Mouse (Mus musculus): ENCODE data around the gene Galp.
"Not testable (repeated sequence)": the region's sequence is repeated elsewhere in the genome, so short reads cannot be mapped to it uniquely, and the experiment has no call there.

The Galp gene

DNA sequence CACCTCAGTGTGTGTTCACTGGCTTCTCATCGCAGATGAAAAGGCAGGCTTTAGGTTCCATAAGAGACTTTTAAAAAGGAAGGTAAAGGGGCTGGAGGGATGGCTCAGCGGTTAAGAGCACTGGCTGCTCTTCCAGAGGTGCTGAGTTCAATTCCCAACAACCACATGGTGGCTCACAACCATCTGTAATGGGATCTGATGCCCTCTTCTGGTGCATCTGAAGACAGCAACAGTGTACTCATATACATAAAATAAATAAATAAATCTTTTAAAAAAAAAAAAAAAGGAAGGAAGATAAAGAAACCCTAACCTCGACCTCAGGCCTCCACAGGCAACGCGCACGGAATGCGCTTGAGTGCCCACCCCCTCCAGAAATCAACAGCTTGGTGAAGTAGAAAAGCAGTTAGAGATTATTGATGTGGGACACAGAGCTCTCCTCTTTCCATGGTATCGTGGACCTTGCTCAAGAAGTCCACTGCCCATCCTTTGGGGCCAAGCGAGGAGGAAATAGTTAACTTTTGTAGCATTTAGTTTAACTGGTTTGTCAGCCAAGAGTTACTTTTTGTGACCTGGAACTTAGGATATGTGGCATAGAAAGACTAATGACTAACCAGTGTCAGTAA lies 22.4 kb upstream of the Galp start:
- DNase-seq (ENCODE audit: low spot score in 2 of 2): not testable (repeated sequence)

DNA sequence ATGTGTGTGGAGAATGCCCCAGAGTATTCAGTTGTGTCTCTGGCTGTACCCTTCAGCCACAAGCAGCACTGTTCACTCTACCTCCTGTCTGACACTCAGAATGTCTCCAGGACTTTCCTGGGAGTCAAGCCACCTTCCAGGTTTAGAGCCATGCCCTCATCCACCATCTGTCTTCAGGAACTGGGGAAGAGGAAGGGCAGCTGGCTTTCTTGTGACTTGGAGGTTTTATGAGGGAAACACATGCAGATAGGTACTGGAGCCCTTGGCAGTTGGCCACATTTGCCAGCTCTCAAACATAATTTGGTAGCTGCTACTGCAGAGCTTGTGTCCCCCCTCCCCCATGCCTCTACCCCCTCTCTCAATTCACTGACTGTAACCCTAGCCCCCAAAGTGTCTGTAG lies 17.9 kb upstream of the Galp start:
- DNase-seq (ENCODE audit: low spot score in 2 of 2): no peak

DNA sequence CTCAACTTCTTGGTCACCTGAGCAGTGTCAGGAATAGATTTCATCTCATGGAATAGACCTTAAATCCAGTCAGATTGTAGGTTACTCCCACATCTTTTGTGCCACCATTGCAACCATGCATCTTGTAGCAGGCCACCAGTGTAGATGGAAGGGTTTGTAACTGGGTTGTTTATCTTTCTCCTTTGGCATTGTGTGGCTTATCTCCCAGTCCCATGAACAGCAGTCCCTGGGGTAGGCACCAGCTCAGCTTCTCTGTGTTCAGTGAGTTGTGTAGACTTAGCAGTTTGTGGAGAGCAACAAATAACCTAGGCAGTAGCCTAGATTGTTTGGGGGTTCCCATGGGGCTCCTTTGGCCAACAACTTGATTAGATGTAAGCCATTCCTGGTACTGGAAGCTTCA lies 14.0 kb upstream of the Galp start:
- no peak for DNase-seq (ENCODE audit: low spot score in 2 of 2)

DNA sequence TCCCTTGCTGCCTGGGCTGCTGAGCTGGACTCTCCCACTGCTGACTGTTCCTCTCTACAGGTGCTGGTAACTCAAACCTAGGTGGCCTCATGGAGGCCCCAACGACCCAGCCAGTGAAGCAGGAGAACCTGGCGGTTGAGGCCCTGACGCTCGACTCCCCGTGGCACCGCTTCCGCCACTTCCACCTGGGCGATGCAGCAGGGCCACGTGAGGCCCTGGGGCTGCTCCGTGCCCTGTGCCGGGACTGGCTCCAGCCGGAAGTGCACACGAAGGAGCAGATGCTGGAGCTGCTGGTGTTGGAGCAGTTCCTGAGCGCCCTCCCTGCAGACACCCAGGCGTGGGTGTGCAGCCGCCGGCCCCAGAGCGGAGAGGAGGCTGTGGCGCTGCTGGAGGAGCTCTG lies 13.1 kb upstream of the Galp start:
- no peak for DNase-seq (ENCODE audit: low spot score in 2 of 2)

DNA sequence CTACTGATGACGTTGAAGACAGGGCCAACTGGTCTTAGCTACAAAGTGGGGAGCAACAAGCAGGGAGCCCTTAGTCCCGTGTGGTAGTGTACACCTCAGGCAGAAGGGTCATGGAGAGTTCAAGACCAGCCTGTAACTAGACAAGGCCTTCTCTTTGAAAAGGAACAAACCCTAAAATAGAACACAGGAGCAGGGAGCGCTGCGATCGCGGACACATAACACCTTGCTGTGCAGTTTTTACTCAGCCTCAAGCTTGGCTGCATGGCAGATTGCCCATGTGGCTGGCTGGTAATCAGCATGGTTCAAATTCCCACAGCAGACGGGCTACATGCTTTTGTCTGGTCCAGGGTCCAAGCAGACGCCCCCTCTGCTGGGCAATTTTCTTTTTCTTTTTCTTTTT lies 12.4 kb upstream of the Galp start:
- DNase-seq (ENCODE audit: low spot score in 2 of 2): no peak

DNA sequence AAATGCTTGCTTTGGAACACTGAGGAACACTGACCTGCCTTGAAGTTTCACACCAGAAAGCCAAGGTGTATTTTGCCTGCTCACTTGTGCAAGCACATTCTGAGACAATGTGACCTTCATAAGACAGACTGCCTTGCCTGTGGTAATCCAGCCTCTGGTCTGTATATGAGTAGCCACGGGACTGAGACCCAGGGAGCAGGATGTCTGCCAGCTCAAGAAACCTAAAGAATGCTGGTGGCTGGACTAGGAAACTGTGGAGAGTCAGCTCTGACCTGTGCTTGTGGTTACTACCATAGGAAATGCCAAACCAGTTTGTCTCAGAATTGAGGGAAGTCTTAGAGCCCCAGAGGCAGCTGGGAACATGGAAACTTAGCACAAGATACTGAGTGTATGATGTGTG lies 11.5 kb upstream of the Galp start:
- no peak for DNase-seq (ENCODE audit: low spot score in 2 of 2)

DNA sequence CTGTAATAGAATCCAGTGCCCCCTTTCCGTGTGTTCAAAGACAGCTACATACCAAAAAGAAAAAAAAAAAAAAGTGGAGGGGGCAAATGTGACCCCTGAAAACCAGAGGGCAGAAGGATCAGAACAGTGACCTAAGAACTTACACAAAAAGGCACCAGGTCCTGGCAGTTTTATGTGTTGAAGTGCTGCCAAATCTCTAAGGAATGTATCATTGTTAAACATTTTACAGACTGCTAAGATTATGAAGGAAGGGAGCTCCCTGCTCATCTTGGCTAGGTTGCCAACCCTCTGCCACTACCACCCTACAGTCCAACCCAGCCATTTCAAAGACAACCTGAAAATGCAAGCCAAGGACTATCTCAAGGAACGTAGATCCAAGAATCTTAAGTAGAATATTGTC lies 10.7 kb upstream of the Galp start:
- no peak for DNase-seq (ENCODE audit: low spot score in 2 of 2)

DNA sequence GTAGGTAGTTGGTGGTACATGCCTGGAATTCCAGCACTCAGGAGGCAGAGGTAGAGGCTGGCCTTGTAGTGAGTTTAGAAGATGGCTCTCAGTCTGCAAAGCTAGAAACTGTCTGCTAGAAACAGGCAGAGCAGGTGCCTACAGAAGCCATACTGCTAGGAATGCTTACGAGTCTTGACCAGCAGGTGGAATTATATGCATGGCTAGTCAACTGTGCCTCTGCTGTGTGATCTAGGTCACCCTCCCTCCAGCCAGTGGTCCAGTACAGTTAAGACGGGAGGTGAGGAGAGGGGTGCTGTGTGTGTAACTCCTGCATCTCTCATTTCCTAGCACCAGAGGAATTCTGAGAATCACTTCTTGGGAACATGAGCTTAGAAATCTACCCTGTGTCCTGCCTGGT lies 10.1 kb upstream of the Galp start:
- DNase-seq (ENCODE audit: low spot score in 2 of 2): no peak

DNA sequence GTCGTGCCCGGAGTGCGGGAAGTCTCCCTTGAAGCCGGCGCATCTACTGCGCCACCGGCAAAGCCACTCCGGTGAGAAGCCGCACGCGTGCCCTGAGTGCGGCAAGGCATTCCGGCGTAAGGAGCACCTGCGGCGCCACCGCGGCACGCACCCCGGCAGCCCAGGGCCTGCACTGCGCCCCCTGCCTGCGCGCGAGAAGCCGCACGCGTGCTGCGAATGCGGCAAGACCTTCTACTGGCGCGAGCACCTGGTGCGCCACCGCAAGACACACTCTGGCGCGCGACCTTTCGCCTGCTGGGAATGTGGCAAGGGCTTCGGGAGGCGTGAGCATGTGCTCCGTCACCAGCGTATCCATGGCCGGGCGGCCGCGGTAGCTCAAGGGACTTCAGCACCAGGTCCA lies 7.3 kb upstream of the Galp start:
- DNase-seq (ENCODE audit: low spot score in 2 of 2): no peak

DNA sequence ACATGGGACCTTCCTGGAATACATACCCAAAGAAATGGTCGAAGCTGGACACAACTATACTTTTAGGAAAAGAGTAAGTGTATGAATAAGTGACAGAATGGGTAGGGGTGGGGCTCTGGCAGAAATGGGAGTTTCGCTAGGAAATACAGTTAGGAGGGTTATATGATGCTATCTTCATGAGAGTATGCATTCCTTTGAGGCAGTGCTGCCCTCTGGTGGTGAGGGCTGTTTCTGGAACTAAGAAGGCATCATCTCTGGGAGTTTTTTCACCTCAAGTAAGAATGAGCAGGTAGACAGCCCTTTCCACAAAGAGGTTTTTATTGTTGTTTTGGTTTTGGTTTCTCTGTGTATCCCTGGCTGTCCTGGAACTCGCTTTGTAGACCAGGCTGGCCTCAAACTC lies 5.5 kb upstream of the Galp start:
- DNase-seq (ENCODE audit: low spot score in 2 of 2): peak; percentile 62 to 73

DNA sequence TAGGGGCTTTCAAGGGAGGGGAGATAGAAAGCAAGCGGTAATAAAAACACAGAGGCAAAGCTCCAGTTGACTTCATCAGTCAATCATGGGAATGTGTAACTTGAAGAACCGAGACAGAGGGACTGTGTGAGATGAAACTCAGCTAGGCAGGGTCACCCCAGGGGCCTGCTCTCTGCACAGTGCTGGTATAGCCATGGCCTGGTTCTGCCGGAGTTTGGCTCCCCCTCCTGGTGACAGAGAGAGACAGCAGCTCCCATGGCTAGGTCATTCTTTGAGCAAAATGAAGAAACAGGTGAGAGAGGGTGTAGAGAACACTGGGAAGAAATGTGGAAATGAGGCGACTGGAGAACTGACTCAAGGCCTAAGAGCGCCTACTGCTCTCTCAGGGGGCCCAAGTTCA lies 2.8 kb upstream of the Galp start:
- DNase-seq (ENCODE audit: low spot score in 2 of 2): no peak

DNA sequence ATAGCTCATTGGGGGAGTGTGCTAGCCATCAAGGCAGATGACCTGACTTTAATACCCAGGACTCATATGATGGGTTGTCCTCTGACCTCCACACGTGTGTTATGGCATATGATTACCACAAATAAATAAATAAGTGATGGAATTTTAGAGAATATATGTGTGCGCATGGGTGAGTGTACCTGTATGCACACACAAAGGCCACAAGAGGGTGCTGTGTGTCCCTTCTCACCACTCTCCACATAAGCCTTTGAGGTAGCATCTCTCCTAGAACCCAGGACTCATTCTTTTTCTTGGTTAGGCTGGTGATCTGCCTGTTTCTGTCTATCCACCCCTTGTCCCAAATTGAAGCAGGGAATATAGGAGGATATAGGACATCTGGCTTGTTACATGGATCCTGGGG lies 1.1 kb upstream of the Galp start:
- no peak for DNase-seq (ENCODE audit: low spot score in 2 of 2)

DNA sequence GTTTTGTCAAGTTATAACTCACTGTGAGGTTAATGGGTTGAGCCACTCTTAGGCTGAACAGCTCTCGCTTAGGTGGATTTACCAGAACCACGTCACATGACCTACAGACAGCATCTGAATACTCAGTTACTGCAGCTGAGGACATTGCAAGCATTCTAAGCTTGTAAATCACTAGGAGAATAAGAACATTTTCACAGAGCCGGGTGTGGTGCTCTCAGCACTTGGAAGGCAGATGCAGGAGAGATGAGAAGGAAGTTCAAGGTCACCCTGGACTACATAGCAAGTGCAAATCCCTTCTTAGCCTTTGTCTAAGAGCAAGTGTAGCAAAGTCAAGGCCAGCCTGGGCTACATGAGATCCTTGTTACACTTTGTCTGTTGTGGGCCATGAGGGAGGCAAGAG lies 7.3 kb downstream of the Galp start:
- DNase-seq (ENCODE audit: low spot score in 2 of 2): no peak

DNA sequence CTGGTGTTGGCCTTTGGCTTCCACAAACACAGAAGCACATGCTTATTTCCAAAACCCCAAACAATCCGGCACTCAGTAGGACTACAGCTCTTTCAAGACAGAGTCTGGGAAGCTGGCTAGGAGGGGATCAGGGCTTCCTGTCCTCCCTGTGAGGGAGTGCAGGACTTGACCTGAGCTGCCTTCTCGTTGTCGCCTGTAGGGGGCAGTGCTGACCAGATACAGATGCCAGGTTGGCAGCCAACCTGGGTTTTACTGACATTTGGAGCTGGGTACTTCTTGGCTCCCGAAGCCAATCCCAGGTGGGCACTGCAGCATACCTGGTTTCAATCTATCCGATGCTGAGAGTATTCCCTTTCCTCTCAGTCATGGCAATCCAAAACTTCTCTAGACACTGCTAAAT lies 16.3 kb downstream of the Galp start:
- no peak for DNase-seq (ENCODE audit: low spot score in 2 of 2)

DNA sequence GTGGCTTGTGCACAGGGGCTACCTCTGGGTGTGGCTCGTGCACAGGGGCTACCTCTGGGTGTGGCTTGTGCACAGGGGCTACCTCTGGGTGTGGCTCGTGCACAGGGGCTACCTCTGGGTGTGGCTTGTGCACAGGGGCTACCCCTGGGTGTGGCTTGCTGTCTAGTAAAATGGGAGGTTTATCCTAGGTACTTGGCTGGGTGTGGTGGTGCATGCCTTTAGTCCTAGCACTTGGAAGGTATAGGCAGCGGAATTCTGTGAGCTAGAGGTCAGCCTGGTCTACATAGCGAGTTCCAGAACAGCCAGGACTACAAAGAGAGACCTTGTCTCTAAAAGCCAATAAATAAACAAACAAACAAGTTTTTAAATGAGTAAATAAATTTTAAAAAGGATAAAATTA lies 17.8 kb downstream of the Galp start:
- not testable (repeated sequence) for DNase-seq (ENCODE audit: low spot score in 2 of 2)

DNA sequence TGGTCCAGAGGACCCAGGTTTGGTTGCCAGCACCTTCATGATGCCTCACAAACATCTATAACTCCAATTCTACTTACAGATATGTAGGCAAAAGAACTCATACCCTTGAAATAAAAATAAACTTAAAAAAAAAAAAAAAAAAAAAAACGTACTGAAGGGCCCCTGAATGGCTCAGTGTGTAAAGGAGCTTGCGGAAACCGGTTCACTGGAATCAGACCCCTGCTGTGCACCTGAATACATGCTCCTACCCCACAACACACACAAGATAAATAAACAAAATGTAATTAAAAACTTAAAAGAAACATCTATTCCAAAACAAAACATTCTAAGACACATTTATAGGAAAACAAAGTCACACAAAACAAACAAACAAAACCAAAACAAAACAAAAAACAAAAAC lies 23.3 kb downstream of the Galp start:
- DNase-seq (ENCODE audit: low spot score in 2 of 2): no peak

DNA sequence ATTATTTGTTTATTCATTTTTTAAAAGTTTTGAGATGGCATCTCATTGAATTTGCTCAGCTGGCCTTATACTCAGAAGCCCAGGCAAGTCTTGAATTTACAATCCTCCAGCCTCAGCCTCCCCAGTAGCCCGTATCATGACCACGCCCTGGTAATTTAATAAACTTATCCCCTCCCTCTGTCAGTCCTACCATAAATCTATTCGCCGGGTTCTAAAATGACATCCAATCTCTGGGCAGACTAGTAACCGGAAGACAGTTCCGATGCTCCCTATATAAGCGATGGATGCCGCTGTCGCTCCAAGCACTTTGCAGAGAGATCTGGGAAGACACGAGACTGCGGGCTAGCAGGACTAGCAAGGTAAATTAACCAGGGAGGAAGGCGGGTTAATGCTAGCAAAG lies 25.1 kb downstream of the Galp start, which contains the start of gene Zscan5b:
Gene Zscan5b, plus strand, starts transcription at position 301 of the 400 bp plus-strand sequence.
- no peak for DNase-seq (ENCODE audit: low spot score in 2 of 2)

DNA sequence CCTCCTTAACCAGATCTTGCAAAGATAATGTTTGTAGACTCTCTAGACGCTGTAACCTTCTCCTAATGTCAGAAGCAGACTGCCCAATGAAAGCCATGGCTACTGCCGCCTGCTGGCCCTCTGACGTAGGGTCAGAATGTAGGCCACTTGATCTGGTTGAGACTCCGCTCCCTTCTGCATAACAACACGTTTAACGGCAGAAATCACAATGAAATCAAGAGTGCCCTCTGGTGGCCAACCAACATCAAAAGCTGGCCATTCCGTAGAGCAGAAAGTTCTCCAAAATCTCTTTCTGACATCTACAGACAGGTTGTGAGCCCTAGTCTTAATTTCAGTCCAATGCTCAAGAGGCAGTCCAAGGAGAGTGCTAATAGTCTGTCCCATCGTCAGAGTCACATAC lies 31.6 kb downstream of the Galp start:
- not testable (repeated sequence) for DNase-seq (ENCODE audit: low spot score in 2 of 2)

DNA sequence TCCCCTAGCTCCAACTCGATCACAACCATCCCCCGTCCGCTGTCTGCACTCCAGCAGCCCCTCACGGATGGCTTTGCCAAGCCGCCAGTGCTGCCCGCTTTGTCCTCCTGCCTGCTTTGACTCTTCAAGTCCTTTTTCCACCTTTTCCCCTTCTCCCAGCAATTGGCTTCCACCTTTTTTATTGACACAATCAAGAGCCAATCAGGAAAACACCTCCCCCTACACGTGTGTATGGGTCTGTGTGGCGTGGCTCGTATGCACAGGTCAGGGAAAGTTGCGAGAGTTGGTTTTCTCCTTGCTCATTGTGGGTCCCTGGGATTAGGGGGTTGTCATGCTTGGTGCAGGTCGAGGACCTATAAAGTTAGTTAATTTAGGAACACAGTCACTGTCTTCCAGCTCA lies 42.9 kb downstream of the Galp start:
- DNase-seq (ENCODE audit: low spot score in 2 of 2): no peak

DNA sequence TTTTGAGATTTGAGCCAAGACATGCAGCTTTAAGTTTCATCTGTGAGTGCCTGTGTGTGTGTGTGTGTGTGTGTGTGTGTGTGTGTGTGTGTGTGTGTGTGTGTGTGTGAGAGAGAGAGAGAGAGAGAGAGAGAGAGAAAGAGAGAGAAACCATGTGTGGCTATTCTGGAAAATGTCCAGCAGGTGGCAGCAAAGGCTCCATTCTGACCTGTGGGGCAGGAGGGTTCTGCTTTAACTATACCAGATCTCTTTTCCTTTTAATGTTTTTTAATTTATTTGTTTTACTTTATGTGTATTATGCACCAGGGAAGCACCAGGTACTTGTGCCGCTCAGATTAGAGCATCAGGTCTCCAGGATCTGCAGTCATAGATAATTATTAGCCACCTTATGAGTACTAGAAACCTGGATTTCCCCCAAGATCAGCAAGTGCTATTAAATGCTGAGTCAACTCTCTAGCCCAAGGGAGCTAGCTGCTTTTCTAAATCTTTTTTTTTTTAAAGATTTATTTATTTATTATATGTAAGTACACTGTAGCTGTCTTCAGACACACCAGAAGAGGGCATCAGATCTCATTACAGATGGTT lies 44.0 kb downstream of the Galp start:
- not testable (repeated sequence) for DNase-seq (ENCODE audit: low spot score in 2 of 2)

DNA sequence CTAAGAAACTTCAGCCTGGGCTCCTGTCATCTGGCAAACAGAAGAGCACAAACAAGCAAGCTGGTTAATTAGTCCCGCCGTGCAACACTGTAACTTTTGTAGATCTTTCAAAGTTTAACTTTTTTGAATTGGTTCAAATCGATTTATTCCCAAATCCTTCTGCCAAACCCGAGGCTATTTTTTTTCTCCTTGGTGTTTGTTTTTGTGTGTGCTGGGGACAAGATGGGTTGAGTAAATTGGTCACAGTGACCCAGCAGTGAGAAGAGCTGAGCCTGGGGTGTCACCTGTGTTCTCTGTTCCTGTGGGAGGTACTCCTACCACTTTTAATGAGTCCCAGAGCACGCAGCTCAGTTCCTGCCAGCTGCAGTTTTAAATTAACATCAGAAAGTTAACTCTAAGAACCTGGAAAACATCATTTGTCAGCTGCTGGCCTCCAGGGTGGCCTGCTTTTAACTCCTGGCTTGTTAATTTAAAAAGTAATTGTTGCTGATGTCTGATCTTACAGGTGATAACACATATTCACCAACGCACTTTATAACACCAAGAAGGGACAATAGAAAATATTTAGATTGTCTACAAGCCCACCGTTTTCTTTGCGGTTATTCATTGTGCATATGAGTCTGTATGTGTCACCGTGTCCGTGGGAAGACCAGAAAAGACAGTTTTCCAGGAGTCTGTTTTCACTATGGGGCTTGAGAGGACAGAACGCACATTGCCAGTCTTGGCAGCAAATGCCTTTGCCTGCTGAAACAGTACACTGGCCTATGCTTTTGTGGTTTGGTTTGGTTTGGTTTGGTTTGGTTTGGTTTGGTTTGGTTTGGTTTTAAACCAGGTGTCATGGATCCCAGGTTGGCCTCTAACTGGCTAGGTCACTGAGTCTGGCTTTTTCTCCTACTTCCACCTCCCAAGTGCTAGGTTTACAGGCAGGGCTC lies 47.7 kb downstream of the Galp start:
- DNase-seq (ENCODE audit: low spot score in 2 of 2): no peak

DNA sequence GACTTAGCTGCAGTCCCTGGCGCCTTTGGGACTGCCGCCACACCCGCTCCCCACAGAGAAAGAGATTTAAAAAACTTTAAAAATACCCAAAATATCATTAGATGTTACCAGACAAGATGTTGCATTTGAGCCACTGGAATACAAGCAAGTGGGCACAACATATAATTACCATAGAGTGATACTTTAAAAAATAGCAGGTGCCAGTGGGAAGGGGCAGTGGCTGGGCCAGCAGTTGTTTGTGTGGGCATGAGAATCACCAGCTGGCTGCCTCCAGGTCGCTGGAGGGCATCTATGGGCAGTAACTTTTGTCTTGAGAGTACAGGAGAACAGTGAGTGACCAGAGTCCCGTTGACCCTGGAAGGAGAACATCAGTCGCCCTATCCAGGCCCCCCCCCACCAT lies 55.5 kb downstream of the Galp start, which contains the start of gene Epp13:
Gene Epp13, plus strand, starts transcription at position 301 of the 400 bp plus-strand sequence.
- no peak for DNase-seq (ENCODE audit: low spot score in 2 of 2)

DNA sequence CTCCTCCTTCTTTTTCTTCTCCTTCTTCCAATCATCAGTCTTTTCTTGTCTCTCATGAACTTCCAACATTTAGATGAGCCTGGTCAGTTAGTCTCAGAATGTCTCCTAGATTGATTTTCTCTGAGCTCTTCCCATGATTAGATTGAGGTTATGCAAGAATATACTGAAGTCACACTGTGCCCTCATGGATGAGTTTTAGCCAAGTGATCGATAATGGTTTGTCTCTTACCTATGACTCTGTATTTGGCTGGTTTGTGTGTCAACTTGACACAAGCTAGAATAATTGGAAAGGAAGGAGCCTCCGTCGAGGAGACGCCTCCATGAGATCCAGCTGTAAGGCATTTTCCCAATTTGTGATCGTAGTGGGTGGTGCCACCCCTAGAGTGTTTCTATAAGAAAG lies 57.6 kb downstream of the Galp start:
- no peak for DNase-seq (ENCODE audit: low spot score in 2 of 2)

Measured in right cerebral cortex, postnatal 36 days (tissue).